In the genomic region with DNA sequence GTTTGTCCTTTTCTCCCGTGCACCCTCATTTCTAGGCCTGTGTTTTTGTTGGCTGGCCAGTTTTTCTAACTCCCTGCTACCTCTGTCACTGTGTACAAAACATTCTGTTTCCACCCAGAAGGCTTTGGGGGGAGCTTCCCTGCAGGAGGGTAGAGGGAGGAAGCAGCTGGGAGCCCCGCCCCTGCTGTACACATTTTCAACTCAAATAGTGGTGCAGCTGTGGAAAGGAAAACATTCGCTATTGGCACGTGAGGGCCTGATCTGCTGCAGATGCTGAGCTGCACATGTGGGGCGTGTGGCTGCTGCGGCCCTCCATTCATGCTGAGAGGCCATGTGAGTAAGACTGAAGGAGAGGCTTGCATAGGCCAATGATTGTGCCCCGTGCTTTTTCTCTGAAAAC, we compare ENCODE assay signal across 10 mouse cellular contexts.
DNase-seq lines count a peak whose midpoint lies in the region; ATAC-seq and TF ChIP-seq lines count a peak whose summit lies in the region.
"Had no signal": no experiment of that assay in that cellular context is flagged by ENCODE, and none has a peak within 500 bp of the region (broad histone marks: within the 10 kb centered on the region; RNA-seq: fewer than 3 reads in every experiment).

No protein-coding gene starts in this region.

- H3K9ac ChIP-seq in embryonic facial prominence, embryonic 15.5 days = no peak overlapping the region
- no peak overlapping the region for H3K9ac ChIP-seq in hindbrain, embryonic 15.5 days

- no peak for TF ChIP-seq CTCF in left cerebral cortex, adult 2 months (IDR thresholded peaks at IDR 0.05)

- no peaks in the 10 kb centered on the region for H3K36me3 ChIP-seq in embryonic facial prominence, embryonic 15.5 days
- H3K36me3 ChIP-seq in hindbrain, embryonic 15.5 days = no peaks in the 10 kb centered on the region

- peak overlapping the region; percentile 22; the same call in 1 of the 2 replicates for H3K27ac ChIP-seq in embryonic facial prominence, embryonic 15.5 days (replicated peaks)
- H3K27ac ChIP-seq in hindbrain, embryonic 15.5 days (replicated peaks) = no peak overlapping the region
- no peak overlapping the region for H3K27ac ChIP-seq in left cerebral cortex, adult 2 months
- H3K27ac ChIP-seq: macrophage had no signal

- DNase-seq in kidney, adult 9 months = peak; percentile 6
- no peak for DNase-seq in kidney, adult 18-20 months
- DNase-seq in neural tube, embryonic 10.5 days (ENCODE audit: extremely low spot score, low spot score) = peak; percentile 47
- no peak for DNase-seq in left cerebral cortex, adult 2 months (ENCODE audit: extremely low spot score in 1 of 2, low spot score in 2 of 2)
- DNase-seq in liver = no peak

- no peaks in the 10 kb centered on the region for H3K9me3 ChIP-seq in embryonic facial prominence, embryonic 15.5 days (replicated peaks)
- no peaks in the 10 kb centered on the region for H3K9me3 ChIP-seq in hindbrain, embryonic 15.5 days

- no peak overlapping the region for H3K4me3 ChIP-seq in embryonic facial prominence, embryonic 15.5 days (replicated peaks)
- no peak overlapping the region for H3K4me3 ChIP-seq in hindbrain, embryonic 15.5 days
- no peak overlapping the region for H3K4me3 ChIP-seq in left cerebral cortex, adult 2 months
- H3K4me3 ChIP-seq: erythroblast, embryonic 14.5 days had no signal

- peak; percentile 71 for ATAC-seq in embryonic facial prominence, embryonic 15.5 days (ENCODE audit: insufficient number of reproducible peaks, low FRiP score, low TSS enrichment, low read depth)
- peak; percentile 68 for ATAC-seq in hindbrain, embryonic 15.5 days (ENCODE audit: low FRiP score, low read depth)
- no peak for ATAC-seq in CD4-positive, CD25-positive, alpha-beta regulatory T cell, adult 4 months

- peaks cover 23% of the 10 kb centered on the region for H3K4me1 ChIP-seq in embryonic facial prominence, embryonic 15.5 days
- H3K4me1 ChIP-seq in hindbrain, embryonic 15.5 days (replicated peaks) = 0 out of 2 replicates have a peak, but pooled peaks cover 2% of the 10 kb centered on the region

- no peak overlapping the region for H3K4me2 ChIP-seq in embryonic facial prominence, embryonic 15.5 days (replicated peaks)
- no peak overlapping the region for H3K4me2 ChIP-seq in hindbrain, embryonic 15.5 days

- no peaks in the 10 kb centered on the region for H3K27me3 ChIP-seq in embryonic facial prominence, embryonic 15.5 days
- no peaks in the 10 kb centered on the region for H3K27me3 ChIP-seq in hindbrain, embryonic 15.5 days

- 31% methylated on average over 7 of the region's 7 CpGs for WGBS in embryonic facial prominence, embryonic 15.5 days
- 66% methylated on average over 7 of the region's 7 CpGs for WGBS in hindbrain, embryonic 15.5 days

- intact Hi-C loops in left cerebral cortex, adult 2 months (cut with DNase I) = loop anchor here (10.0 kb wide), 1 partner anchor 1114 kb away; no protein-coding TSS in a partner anchor

Comparison
In these comparisons a context has a peak if more than half of its experiments do, and no peak if none do; other contexts are left out.
1. DNase-seq: peak in kidney, adult 9 months (single experiment) and neural tube, embryonic 10.5 days (single experiment); none in kidney, adult 18-20 months (single experiment), left cerebral cortex, adult 2 months (0 of 2) and liver (single experiment).